Mouse (Mus musculus) thymus, postnatal 0 days (tissue): ENCODE results near the gene Gm10260. TPM values are rescaled to one million over a fixed set of nuclear protein-coding genes. Genes with fewer than 3 reads are reported as not detected.
A peak's percentile ranks its signal among the peaks of the same experiment; 100 is the strongest.

Source experiments
- DNase-seq: peaks from one replicate; pipeline ENCODE4 v3.0.0-alpha.2; 2015; ENCODE audit warnings: low spot score
- polyA plus RNA-seq: library from polyadenylated mRNA; unstranded; fragments of >200 nt; fragmentation: Nextera tagmentation; extraction: Ambion mirVana; gene quantifications from 2 replicates; pipeline ENCODE4 v1.2.1, GENCODE M21; 2015

Gene Gm10260
- polyA plus RNA-seq, result 6.2 and 9.8 TPM in 2 replicates

GRCm38 (mm10) chr13:97760532-97760931, at the start of gene Gm10260:
TSS of gene Gm10260 (minus strand) at chr13:97760632.
- no peak for DNase-seq

DNA sequence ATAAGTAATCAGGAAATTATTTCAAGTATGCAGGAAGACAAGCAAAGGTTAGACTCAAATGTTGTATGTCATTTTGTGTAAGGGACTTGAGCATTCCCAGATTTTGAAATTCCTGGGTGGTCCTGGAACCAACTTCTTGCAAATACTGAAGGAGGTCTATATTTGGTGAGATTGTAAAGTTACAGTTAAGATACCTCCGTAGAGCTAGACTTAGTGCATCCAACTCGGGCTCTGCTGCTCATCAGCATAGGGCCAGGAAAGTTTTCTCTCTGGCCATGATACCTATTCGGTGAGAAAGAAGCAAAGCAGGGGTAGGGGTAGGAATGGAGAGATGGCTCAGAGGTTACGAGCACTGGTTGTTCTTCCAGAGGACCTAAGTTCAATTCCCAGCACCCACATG, 49.4 kb upstream of the Gm10260 start:
- no peak for DNase-seq

DNA sequence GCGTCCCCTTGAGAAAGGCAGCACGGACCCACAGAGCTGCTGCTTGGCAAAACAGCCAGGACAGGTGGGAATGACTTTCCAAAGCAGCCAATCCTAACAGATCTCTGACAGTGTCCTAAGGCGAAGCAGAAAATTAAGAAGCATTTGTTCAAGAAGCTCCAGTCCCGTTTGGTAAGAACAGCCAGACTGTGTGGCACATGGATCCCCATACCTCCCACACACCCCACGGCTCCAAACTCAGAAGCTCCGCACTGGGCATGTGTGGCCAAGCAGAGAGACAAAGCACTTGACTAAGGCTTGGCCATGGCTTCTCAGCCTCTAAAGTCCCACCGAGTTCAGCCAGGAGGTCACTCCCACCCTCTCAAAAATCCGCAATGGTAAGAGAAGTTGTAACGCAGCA, 45.5 kb upstream of the Gm10260 start:
- no peak for DNase-seq

GRCm38 (mm10) chr13:97802386-97802785, 42.0 kb upstream of the Gm10260 start:
- no peak for DNase-seq

DNA sequence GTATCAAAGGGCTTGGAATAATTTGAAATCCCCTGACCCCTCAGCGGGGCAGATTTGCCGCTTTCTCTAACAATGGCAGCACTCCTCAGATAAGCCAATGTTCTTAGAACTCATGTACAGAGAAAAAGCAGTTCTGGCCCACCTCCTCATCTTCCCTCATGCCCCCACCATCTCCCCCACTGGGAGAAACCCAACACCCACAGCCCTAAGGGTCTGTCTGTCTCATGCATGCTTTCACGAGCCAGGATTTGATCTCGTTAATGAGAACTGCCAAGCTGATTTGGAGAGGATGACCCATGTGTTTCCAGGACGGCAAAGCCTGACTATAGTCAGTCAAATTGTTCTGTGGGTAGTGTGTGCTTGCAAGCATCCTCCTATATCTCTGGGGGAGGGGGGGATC, 37.0 kb upstream of the Gm10260 start:
- no peak for DNase-seq

DNA sequence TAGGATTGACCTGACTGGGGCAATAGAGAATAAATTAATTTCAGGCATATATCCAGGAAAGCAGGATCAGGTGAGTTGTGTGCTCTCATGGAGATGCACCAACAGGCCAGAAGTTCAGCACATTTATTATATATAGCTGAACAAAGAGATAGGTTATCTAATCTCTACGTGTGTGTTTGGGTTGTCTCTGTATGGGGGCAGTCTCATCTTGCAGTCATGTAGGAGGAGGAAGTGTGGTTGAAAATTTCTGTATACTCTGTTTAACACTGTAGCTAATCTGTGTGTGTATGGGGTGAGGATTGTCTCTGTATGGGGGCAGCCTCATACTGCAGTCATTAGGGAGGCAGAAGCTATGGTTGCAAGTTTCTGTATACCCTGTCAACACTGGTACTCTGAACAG, 34.3 kb upstream of the Gm10260 start:
- DNase-seq, result no peak

GRCm38 (mm10) chr13:97793932-97794331, 33.5 kb upstream of the Gm10260 start:
- no peak for DNase-seq

DNA sequence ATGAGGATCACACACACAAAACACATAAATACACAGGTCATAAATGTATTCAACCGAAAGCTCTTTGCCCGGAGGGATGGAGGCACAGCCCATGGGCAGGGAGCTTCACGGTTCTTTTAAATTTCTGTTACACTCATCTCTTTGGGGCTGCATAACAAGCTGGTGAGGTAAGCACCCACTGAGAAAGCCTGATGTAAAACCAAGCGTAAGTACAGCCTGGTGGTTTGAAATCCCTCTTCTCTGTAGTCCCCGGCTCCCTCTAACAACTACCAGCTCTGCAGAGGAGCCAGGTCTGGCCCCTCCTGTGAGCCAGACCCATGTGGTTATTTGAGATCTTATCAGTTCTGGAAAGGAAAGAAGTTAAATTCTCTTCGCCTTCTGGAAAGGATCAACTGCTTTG, 31.2 kb upstream of the Gm10260 start:
- no peak for DNase-seq

GRCm38 (mm10) chr13:97789782-97790450, 29.5 kb upstream of the Gm10260 start:
- peak; percentile 68 for DNase-seq

DNA sequence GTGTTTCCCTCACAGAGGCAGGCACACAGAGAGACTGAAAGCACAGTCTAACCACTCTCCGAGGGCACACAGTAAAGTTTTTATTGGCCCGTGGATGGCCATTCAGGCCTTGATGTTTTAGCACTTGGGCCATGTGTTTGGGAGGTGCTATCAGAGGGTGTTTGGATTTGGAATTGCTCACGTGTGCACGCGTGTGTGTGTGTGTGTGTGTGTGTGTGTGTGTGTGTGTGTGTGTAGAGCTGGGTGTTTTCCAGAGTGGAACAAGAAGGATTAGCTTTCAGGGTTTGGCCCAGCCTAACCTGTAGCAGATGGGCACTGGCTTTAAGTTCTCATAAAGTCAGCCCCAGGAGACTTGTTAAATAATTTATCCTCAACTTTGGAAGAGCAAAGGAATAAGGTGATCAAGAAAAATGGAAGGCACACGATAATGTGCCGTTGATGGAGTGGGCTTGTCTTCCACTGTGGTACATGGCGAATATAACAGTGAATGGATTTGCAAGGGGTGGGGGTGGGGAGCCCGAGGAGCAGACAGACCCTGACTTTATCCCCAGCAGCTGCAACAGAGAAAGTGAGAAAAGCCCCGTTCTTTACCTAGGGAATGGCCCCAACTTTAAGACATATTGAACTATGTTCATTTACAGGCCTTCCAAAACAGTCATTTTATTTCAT, 24.9 kb upstream of the Gm10260 start:
- no peak for DNase-seq

- no peak for DNase-seq
These were observed 23.2 kb upstream of the Gm10260 start for GRCm38 (mm10) chr13:97783423-97784143.

DNA sequence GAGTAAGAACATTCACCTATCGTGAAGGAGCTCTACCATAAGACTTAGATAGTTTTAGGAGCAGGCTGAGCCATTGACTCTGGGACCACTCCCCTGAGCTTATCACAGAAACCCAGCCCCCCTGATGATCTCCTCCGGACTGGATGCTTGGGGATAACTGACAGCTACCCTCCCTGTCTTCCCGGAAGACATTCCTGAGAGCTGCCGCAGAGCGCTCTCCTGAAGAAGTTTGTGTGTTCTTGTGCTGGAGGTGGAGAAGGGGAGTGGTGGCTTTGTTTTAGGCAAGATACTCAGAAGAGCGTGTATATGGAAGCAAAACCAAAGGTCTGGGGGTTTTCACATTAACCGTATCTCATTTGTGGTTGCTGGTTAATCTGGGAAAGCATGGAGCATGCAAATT, 21.6 kb upstream of the Gm10260 start:
- no peak for DNase-seq

- DNase-seq, result no peak
These were observed 21.2 kb upstream of the Gm10260 start for GRCm38 (mm10) chr13:97781637-97782036.

- no peak for DNase-seq
These were observed 20.1 kb upstream of the Gm10260 start for GRCm38 (mm10) chr13:97780556-97780955.

GRCm38 (mm10) chr13:97779657-97780445, 19.4 kb upstream of the Gm10260 start:
- DNase-seq, result no peak

DNA sequence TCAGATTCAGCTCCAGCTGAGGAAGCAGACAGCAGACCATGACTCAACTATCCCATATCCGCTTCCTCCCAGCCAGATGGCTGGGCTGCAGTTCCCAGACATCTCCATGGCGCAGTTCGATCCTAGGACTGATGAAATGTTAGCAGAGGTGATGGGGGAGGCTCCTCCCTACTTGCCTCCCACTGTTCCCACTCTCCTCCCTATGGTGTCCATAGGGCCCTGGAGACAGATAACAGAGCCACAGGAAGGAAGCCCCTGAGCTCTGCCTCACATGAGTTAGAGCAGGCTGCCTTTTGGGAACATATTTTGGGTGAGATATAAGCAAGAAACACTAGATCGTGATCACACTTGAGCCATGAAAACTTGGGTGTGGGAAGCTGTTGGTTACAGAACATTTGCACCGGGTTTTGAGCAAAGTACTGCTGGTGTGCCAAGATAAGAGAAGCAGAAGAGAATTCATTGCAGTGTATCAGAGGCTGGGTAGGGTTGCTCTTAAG, 18.3 kb upstream of the Gm10260 start:
- DNase-seq, result no peak

DNA sequence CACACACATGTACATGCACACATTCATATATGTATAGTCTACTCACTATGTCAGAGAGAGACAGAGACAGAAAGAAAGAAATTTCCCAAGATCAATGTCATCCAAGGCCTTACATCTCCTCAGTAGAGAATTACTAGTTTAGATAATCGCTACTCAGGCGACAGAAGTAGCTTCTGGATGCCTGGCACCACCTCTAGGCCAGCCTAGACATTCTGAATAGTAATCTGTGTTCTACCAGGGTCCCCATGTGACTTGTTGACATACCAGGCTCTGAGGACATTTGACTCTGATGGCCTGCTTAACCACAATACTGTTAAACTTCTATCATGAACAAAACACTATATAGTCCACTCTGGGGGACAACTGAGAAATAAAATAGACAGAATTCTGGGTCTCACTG, 17.2 kb upstream of the Gm10260 start:
- DNase-seq, result no peak

- no peak for DNase-seq
These were observed 16.3 kb upstream of the Gm10260 start for GRCm38 (mm10) chr13:97776702-97777101.

GRCm38 (mm10) chr13:97775907-97776306, 15.5 kb upstream of the Gm10260 start:
- no peak for DNase-seq

- DNase-seq, result no peak
These were observed 14.5 kb upstream of the Gm10260 start for GRCm38 (mm10) chr13:97774740-97775425.

DNA sequence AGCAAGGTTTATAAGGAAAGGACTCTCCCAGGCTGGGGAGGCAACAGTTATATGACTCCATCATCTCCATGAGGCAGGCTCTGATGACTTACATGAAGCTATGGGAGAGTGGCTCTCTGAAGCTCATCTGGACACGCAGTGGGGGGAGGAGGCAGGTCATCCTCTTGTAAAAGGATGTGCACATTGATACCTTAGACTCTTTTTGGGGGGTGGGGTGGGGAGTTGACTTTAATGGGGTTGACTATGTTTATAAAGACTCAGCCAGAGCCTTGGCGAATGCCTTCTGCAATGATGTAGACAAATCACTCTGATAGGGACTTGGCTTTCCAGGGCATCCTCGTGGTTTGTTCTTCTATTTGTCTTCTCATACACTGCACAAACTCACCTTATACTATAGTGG, 8.8 kb upstream of the Gm10260 start:
- no peak for DNase-seq
